Mouse (Mus musculus): Measurements from ENCODE around the gene Golph3l. TPM values are rescaled to one million over a fixed set of nuclear protein-coding genes. Genes with fewer than 3 reads are reported as not detected.

Gene Golph3l
- total RNA-seq, 2 experiments from 2014 or later, result 21.1 to 21.7 TPM

Other genes starting within 250 kb of the Golph3l start
- gene Setdb1, start 231.7 kb upstream of the Golph3l start, total RNA-seq (2021), result 10 to 100 TPM; 22.5 to 24.5 TPM
- not detected for gene 4930558C23Rik, start 186.1 kb upstream of the Golph3l start, total RNA-seq (2021)
- gene Arnt, start 154.5 kb upstream of the Golph3l start, total RNA-seq (2021), result 10 to 100 TPM; 59.6 to 72.8 TPM
- 10 to 100 TPM; 49.1 to 52.4 TPM for gene Ctsk, start 89.7 kb upstream of the Golph3l start, total RNA-seq (2021)
- gene Ctss, start 62.1 kb upstream of the Golph3l start, total RNA-seq (2021), result 10 to 100 TPM; 10.1 to 10.7 TPM
- gene Hormad1, start 29.3 kb upstream of the Golph3l start, total RNA-seq (2021), result not detected
- 10 to 100 TPM; 74.3 to 79.9 TPM for gene Ensa, start 36.1 kb downstream of the Golph3l start, total RNA-seq (2021)
- gene Mcl1, start 69.9 kb downstream of the Golph3l start, total RNA-seq (2021), result 100 to 1,000 TPM in 1 of 2 experiments, 10 to 100 TPM in 1; 90.6 to 107 TPM
- 10 to 100 TPM; 28.2 to 36.2 TPM for gene Adamtsl4, start 99.0 kb downstream of the Golph3l start, total RNA-seq (2021)
- gene Ecm1, start 150.6 kb downstream of the Golph3l start, total RNA-seq (2021), result 10 to 100 TPM; 32.4 to 35.5 TPM
- 10 to 100 TPM; 22.4 to 23.9 TPM for gene Tars2, start 171.3 kb downstream of the Golph3l start, total RNA-seq (2021)
- gene Rprd2, start 229.9 kb downstream of the Golph3l start, total RNA-seq (2021), result 10 to 100 TPM; 49.1 to 51.4 TPM